ENCODE assay signal across 9 mouse cellular contexts in the genomic region with DNA sequence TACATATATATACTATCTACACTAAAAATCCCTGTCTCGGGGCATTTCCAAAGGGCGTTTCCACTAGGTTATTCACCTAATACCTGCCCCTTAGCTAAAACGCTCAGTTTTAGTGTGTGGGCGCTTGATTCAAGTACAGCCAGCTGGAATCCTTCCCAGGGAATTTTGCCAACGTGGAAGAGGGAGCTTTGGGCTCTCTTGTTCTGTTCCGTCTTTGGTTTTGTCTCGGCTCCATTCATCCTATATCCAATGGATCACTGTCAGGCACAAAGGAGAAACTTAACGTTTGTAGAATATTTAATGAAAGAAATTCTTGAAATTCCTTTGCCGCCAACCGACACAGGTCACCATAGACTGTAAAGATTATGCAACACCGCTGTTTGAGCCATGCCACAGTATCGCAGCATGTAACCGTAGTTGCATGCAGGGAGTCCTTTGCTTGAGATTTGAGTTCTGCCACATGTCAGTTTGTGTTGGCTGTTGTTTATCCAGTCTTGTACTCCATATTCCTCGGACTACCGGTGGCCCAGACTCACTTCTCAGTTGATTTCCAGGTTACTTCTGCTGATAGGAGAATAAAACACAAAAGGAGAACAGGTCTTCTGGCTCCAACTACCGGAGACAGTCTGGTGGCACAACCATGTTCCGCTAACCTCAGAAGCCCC. TPM values are rescaled to one million over a fixed set of nuclear protein-coding genes. Genes with fewer than 3 reads are reported as not detected.
DNase-seq lines count a peak whose midpoint lies in the region; ATAC-seq and TF ChIP-seq lines count a peak whose summit lies in the region.
"Had no signal": no experiment of that assay in that cellular context is flagged by ENCODE, and none has a peak within 500 bp of the region (broad histone marks: within the 10 kb centered on the region; RNA-seq: fewer than 3 reads in every experiment).

No protein-coding gene starts in this region.

- H3K4me1 ChIP-seq in forebrain, embryonic 12.5 days, result peaks cover 13% of the 10 kb centered on the region; the same call in 1 of the 2 replicates
- peaks cover 10% of the 10 kb centered on the region; the same call in 1 of the 2 replicates for H3K4me1 ChIP-seq in intestine, embryonic 16.5 days (ENCODE audit: control insufficient read depth, insufficient read depth, low read length)
- no peaks in the 10 kb centered on the region; the same call in 1 of the 2 replicates for H3K4me1 ChIP-seq in liver, postnatal 0 days (ENCODE audit: insufficient read depth)

- TF ChIP-seq EP300 in liver, postnatal 0 days (IDR thresholded peaks at IDR 0.05; ENCODE audit: low read depth), result no peak

- H3K36me3 ChIP-seq in forebrain, embryonic 12.5 days (replicated peaks), result no peaks in the 10 kb centered on the region; the same call in 1 of the 2 replicates
- H3K36me3 ChIP-seq in intestine, embryonic 16.5 days (ENCODE audit: control insufficient read depth, insufficient read depth, low read length), result no peaks in the 10 kb centered on the region
- H3K36me3 ChIP-seq in liver, postnatal 0 days (replicated peaks; ENCODE audit: insufficient read depth, low read length), result no peaks in the 10 kb centered on the region

- peak; percentile 68; the same call in 1 of the 2 replicates for ATAC-seq in forebrain, embryonic 12.5 days (ENCODE audit: low FRiP score)
- ATAC-seq in intestine, embryonic 16.5 days, result peak; percentile 73
- peak; percentile 71 for ATAC-seq in liver, postnatal 0 days

- no peak overlapping the region for H3K9ac ChIP-seq in forebrain, embryonic 12.5 days
- no peak overlapping the region for H3K9ac ChIP-seq in intestine, embryonic 16.5 days (ENCODE audit: low read depth, low read length)
- H3K9ac ChIP-seq in liver, postnatal 0 days (replicated peaks), result no peak overlapping the region

- peak overlapping the region; percentile 28 for H3K4me2 ChIP-seq in forebrain, embryonic 12.5 days
- H3K4me2 ChIP-seq in intestine, embryonic 16.5 days (ENCODE audit: low read depth, low read length), result peak overlapping the region; percentile 25; the same call in 1 of the 2 replicates
- H3K4me2 ChIP-seq in liver, postnatal 0 days (ENCODE audit: low read depth, low read length), result peak overlapping the region; percentile 28

- WGBS in forebrain, embryonic 12.5 days, result 41% methylated on average over 17 of the region's 17 CpGs
- WGBS in intestine, embryonic 16.5 days, result 46% methylated on average over 17 of the region's 17 CpGs
- 68% methylated on average over 17 of the region's 17 CpGs for WGBS in liver, postnatal 0 days (ENCODE audit: insufficient replicate concordance)

- peak; percentile 39 to 65 for DNase-seq in adrenal gland, adult 18-20 months (ENCODE audit: low spot score in 2 of 2)
- no peak for DNase-seq in adrenal gland, postnatal 4 days (ENCODE audit: low spot score in 2 of 2)
- peak; percentile 88 for DNase-seq in R1 (ENCODE audit: low read depth, low spot score)
- DNase-seq in liver, postnatal 0 days, result no peak
- DNase-seq in ovary, postnatal 10 days (ENCODE audit: low spot score), result peak; percentile 41
- DNase-seq in natural killer cell, adult 2 months (ENCODE audit: low spot score in 2 of 2), result no peak

- no peaks in the 10 kb centered on the region for H3K27me3 ChIP-seq in forebrain, embryonic 12.5 days
- H3K27me3 ChIP-seq in intestine, embryonic 16.5 days (replicated peaks; ENCODE audit: control insufficient read depth, insufficient read depth, low read length), result no peaks in the 10 kb centered on the region
- no peaks in the 10 kb centered on the region for H3K27me3 ChIP-seq in liver, postnatal 0 days (ENCODE audit: insufficient read depth, low read length)
- H3K27me3 ChIP-seq: megakaryocyte, embryonic 14.5 days had no signal

- peak overlapping the region; percentile 74 for H3K27ac ChIP-seq in forebrain, embryonic 12.5 days
- H3K27ac ChIP-seq in intestine, embryonic 16.5 days (ENCODE audit: low read length), result no peak overlapping the region
- H3K27ac ChIP-seq in liver, postnatal 0 days (ENCODE audit: low read depth), result no peak overlapping the region

- H3K9me3 ChIP-seq in forebrain, embryonic 12.5 days, result no peaks in the 10 kb centered on the region
- no peaks in the 10 kb centered on the region for H3K9me3 ChIP-seq in intestine, embryonic 16.5 days (ENCODE audit: control insufficient read depth, low read length)
- no peaks in the 10 kb centered on the region for H3K9me3 ChIP-seq in liver, postnatal 0 days (ENCODE audit: low read length)
- H3K9me3 ChIP-seq: megakaryocyte, embryonic 14.5 days had no signal

- no peak for TF ChIP-seq CTCF in liver, postnatal 0 days (IDR thresholded peaks at IDR 0.05; ENCODE audit: low read depth)

- H3K4me3 ChIP-seq in forebrain, embryonic 12.5 days (replicated peaks), result no peak overlapping the region
- H3K4me3 ChIP-seq in intestine, embryonic 16.5 days (ENCODE audit: low read length), result 0 out of 2 replicates have a peak overlapping the region, but pooled peaks have one; percentile 5
- peak overlapping the region; percentile 11; the same call in 1 of the 2 replicates for H3K4me3 ChIP-seq in liver, postnatal 0 days (ENCODE audit: low read depth, low read length)
- H3K4me3 ChIP-seq: megakaryocyte, embryonic 14.5 days had no signal

RNA-seq across cellular contexts. Expression of a gene that starts 11.3 kb away (rescaled TPM):
- 10 to 100 TPM; 11.9 to 14.4 TPM for total RNA-seq in adrenal gland, adult 18-20 months (2021)
- total RNA-seq in adrenal gland, postnatal 4 days (2021), result 10 to 100 TPM; 15.6 to 15.9 TPM
- polyA plus RNA-seq in forebrain, embryonic 12.5 days (2016; fragmentation: Nextera tagmentation; extraction: Ambion mirVana), result 128 and 131 TPM in 2 replicates
- polyA plus RNA-seq in intestine, embryonic 16.5 days (2015; fragmentation: Nextera tagmentation; extraction: Ambion mirVana), result 20.6 and 21.7 TPM in 2 replicates
- 9.7 and 11.8 TPM in 2 replicates for polyA plus RNA-seq in liver, postnatal 0 days (2015; fragmentation: Nextera tagmentation; extraction: Ambion mirVana)

RNA-seq across cellular contexts. Expression of a gene that starts 12.7 kb away (rescaled TPM):
- total RNA-seq in adrenal gland, adult 18-20 months (2021), result 1 to 10 TPM; 5.1 to 5.3 TPM
- 100 to 1,000 TPM; 172 to 189 TPM for total RNA-seq in adrenal gland, postnatal 4 days (2021)
- 740 and 788 TPM in 2 replicates for polyA plus RNA-seq in forebrain, embryonic 12.5 days (2016; fragmentation: Nextera tagmentation; extraction: Ambion mirVana)
- polyA plus RNA-seq in intestine, embryonic 16.5 days (2015; fragmentation: Nextera tagmentation; extraction: Ambion mirVana), result 252 and 287 TPM in 2 replicates
- 323 and 339 TPM in 2 replicates for polyA plus RNA-seq in liver, postnatal 0 days (2015; fragmentation: Nextera tagmentation; extraction: Ambion mirVana)

RNA-seq across cellular contexts. Expression of a gene that starts 43.3 kb away (rescaled TPM):
- total RNA-seq in adrenal gland, adult 18-20 months (2021), result under 1 TPM in 1 of 2 experiments, not detected in 1; 0.46 TPM
- 1 to 10 TPM; 1.5 to 1.9 TPM for total RNA-seq in adrenal gland, postnatal 4 days (2021)
- 0.81 and 1.4 TPM in 2 replicates for polyA plus RNA-seq in forebrain, embryonic 12.5 days (2016; fragmentation: Nextera tagmentation; extraction: Ambion mirVana)
- 0.27 TPM in 1 of 2 replicates, not detected in the other for polyA plus RNA-seq in intestine, embryonic 16.5 days (2015; fragmentation: Nextera tagmentation; extraction: Ambion mirVana)
- 1.6 TPM in 2 replicates for polyA plus RNA-seq in liver, postnatal 0 days (2015; fragmentation: Nextera tagmentation; extraction: Ambion mirVana)

Comparison
In these comparisons a context has a peak if more than half of its experiments do, and no peak if none do; other contexts are left out.
1. DNase-seq: peak in adrenal gland, adult 18-20 months (2 of 2), R1 (single experiment) and ovary, postnatal 10 days (single experiment); none in adrenal gland, postnatal 4 days (0 of 2), liver, postnatal 0 days (single experiment) and natural killer cell, adult 2 months (0 of 2).
2. Peak in every context shown above with its lines, with median percentiles within 50 percentile points of each other: ATAC-seq and H3K4me2 ChIP-seq.